Mouse (Mus musculus) testis, postnatal 10 days (tissue): ENCODE measurements around the gene Eef1b2.

Source experiments
- DNase-seq: peaks from one replicate; pipeline ENCODE4 v3.0.0; 2021; ENCODE audit warnings: low spot score

The Eef1b2 gene

DNA sequence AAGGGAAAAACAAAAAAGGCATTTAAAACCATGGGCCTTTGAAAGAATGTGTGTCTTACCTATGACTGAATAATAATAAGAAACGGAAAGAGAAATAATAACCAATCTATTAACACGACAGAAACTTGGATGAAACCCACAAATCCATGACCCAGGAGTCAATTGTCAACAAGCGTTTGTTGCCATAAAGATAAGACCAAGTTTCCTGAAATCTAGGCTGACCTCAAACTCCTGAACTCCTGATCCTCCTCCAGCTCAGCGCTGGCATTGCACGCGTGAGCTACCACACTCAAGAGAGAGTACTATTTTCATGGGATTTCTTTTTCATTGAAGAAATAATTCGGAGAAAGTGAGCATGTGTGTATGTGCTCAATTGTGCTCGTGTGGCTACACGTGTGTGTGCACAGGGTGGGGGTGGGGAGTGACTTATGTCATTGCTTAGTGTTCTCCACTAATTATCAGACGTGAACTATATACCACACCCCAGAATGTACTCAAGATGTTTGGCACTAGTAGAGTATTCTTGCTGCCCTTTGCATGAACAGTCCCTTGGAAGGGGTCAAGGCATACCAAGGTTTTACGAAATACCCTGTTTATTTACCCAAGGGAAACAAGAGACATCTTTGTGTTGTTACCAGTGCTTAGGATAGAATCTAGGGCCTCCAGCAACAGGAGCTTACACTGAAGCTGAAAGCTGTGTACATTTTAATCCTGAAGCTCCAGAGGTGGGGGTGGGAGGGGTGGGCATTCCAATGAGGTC is 15.9 kb downstream of the Eef1b2 start:
- DNase-seq = no peak

DNA sequence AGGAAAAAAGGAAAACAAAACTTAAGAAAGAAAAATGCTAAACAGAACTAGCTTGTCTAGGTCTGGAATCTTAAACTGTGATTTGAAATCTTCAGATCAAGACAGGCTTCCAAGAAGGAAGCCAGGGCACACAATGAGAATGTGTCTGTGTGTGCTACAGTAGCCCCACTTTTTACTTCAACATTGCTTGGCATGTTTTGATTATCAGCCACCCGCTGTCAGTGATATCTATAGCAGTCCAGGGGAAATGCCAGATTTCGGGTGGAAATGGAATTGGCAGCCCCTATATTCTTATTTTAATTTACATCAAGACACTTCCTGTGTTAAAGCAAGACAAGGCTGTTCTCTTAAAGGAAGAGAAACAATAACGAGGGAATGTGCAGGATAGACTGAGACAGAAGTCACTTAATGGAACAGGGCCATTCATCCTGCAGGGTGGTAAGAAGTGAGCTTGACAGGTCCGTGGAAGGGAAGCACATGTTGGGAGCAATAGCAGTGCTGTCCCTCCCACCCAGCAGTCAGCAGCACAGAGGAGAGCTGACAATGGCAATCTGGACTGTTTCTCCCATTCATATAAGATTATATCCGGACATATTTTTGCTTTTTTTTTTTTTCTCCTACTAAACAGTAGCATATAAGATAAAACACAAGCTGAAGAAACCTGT is 19.4 kb downstream of the Eef1b2 start:
- DNase-seq = no peak

DNA sequence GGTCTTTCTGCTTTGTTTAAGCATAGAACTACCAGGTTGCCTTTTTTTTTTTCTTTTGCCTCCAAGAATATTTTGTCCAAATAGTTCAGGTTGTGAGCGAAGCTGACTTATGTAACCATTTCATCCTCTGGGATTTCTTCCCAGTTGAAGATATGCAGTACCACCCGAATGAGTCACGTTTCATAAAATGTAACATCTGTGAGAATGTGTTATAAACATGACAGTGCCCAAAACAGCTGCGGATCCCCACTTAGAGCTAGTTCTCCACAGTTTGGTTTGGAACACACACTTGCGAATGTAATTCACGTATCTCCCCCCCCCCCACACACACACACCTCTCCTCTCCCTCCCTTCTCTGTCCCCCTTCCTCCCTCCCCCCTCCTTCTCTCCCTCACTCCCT is 22.8 kb downstream of the Eef1b2 start:
- DNase-seq = no peak

DNA sequence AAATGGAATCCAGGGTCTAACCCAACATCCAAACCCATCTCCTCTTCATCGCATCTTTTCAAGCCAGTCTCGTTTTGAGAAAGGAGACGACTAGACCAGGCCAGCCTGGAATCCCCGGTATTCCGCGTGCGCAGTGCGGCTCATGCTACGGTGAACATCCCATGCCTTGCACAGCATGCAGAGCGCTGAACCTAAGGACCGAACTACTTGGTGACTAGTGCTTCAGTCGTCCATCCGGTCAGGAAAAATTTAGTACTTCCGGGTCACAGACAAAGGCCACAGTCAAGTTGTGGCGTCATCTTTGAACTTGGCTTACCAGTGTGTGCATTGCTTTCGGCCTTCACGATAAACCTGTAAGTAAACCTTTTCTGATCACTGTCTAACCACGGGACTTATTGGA is 23.7 kb downstream of the Eef1b2 start:
- no peak for DNase-seq

DNA sequence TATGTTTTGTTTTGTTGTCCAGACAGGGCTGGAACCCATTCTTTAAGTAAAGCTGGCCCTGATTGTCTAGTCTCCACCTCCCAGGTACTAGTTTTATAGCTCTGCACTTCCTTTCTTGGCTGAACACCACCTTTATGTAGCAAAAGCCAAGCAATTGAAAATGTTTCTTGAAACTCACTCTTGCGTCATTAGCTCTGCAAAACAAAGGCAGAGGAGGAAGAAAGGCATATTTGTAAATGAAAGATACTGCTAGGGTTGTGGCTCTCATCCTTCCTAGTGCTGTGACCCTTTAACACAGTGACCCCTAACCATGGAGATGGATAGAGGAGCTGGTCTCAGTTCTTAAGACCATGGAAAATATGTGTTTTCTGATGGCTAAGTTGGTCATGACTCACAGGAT is 25.0 kb downstream of the Eef1b2 start:
- DNase-seq = no peak

DNA sequence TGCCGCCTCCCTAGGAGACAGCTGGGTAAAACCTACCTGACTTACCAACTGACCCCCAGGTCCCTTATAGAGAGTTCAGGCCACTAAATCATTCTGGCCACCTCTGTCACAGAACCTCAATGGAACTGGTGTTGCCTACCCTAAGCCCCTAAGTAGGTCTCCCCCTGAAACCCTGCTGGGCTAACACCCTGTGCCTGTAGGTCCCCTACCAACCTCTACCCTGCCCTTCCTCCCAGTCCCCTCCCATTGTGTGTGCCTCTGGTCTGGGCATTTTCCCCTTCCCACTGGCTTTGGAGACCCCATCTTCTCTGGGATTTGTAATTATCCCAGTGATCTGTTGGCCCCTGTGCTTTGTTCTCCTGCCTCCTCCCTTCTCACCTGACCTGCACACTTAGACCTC is 26.8 kb downstream of the Eef1b2 start:
- DNase-seq = no peak

DNA sequence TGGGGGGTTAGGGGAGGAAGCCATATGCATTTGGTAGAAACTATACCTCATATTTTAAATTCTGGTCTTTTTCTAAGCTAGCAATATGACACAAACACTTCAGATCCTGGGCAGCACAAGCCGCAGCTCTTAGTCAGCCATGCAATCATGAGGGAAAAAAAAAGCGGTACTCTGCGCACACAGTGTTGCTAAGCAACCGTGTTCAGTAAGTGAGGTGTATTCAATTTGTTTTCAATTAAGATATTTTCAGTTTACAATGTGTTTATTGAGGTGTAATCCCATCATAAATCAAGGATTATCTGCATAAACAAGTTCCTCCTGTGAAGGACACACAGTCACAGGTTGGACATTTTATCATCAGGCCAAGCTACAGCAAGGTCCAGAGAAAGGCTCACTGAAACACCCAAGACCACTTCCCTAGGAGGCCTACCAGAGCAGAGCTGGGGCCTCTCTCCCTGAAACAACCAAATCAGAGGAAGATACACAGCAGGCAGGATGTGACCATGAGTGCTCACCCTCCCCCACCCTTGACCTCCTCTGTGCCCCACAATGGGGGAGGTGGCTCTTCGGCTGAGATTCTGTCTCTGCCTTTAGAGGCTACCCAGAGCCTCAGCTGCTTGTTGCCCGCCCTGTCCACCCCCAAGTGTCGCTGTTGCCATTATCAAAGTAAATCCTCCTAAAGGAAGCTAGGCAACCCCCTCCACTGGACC is 27.5 kb downstream of the Eef1b2 start:
- DNase-seq = peak; percentile 51

DNA sequence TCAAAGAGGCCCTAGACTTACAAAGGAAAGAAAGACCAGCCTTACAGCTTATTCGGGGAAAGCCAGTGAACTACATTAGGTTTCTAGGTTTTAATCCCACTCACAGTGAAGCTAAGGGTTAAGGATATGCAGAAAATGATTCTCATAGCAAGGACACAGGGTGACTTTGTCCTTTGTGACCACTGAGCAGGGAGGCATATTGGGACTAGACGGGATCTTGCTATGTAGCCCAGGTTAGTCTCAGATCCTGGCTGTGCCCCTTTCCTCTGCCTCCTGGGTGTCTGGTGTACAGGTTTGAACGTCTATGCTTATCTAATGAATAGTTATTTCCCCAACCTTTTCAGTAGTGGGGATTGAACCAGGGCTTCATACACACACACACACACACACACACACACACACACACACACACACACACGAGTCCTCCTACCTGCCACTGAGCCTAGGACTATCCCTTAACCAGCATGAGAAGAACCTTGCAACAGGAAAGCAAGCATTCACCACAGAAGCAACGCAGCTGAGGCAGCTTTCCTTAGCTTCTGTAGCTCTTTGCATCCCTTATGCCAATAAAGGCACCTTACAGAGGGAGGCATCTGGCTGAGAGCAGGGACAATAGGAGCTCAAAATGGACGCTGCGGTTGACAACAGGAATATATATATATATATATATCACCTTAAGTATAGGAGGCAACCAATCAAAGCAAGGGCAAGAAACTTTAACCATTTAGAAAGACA is 28.2 kb downstream of the Eef1b2 start:
- no peak for DNase-seq

DNA sequence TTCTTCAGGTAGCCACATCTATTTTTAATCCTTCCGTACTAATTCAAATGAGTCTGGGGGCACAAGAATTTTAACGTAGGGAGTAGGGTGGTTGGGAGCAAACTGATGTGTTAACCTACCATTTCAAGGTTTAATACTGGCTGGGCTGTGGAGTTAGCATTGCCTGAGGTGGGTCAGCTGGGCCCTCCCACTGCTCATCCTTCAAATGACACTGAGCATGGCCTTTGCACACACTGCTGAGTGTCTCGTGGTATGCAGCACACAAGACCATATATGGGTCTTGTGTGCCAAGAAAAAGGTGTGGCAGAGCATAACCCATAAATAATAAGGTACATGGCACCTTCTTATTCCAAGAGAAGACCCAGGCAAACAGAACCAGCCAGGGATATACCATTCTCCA is 31.0 kb downstream of the Eef1b2 start:
- no peak for DNase-seq

DNA sequence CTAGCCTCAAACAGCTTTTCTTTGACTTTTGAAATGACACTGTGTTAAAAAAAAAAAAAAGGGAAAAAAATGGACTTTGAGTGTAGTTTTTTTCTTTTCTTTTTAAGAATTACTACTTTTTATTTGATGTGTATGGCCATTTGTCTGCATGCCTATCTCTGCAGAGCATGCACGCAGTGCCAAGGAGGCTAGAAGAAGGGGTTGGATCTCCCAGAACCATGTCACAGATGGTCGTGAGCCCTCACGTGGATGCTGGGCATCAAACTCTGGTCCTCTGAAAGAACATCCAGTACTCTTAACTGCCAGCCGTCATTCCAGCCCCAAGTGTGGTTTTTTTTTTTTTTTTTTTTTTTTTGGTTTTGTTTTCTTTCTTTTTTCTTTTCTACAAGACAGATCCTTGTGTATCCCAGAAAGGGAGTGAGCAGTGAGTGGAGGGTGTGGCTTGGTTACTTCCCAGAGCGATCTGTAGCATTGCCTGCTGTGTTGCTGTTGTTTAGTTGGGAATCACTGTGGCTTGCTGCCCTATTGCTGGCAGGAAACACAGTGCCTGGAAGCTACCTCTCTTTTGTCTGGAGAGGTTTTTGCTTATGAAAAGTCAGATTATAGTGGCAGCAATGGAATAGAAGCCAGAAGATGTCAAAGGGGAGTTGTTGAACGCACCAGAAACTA is 33.4 kb downstream of the Eef1b2 start:
- no peak for DNase-seq

DNA sequence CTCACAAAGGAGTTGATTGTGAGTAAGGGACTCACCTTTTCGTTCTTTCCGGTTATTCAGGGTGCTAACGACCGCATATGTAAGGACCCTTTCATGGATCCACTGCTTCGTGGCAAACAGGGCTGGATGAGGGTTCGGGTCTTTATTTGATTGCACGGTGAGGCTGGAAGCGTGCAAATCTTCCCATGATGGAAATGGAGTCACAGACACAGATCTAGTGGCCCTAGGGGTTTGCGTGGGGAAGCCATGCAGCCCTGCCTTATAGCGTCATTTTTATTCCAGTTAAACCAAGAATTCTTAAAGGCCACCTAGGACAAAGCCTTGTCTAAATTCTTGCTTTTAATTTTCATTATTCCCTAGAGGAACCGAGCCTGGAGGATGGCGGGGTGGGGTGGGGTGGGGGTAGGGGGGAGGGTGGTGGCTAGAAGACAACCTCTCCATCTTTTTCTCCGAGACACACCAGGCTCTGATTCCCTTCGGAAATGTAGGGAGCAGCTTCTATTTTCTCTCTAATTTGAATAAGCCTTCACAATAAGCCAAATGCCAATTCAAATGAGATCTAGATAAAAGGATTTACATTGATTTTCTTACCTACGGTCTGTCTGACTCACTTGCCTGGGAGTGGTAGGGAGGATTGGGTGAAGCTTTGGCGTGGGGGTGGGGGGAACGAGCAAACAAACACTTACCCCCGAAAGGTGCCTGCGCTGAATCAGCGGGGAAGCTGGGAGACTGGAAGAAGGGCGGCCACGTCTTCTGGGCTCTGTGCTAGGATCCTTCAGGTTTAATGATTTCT is 37.0 kb downstream of the Eef1b2 start:
- DNase-seq = no peak

DNA sequence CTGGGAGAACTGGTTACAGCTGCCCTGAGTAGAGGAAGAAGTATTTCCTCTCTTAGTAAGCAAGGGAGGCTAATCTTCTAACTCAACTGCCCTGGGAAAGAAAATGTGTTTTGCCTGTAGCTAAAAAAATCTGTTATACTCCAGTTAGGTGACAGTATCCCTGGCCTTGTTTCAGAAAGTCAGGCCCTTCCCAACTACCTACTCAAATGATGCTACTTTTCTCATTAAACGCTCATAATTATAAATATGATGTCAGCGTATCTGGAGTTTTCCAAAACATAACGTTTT is 37.6 kb downstream of the Eef1b2 start, which contains the start of gene Gpr1:
TSS of gene Gpr1 (minus strand) at position 273 of the 288 bp plus-strand sequence.
- DNase-seq = no peak

DNA sequence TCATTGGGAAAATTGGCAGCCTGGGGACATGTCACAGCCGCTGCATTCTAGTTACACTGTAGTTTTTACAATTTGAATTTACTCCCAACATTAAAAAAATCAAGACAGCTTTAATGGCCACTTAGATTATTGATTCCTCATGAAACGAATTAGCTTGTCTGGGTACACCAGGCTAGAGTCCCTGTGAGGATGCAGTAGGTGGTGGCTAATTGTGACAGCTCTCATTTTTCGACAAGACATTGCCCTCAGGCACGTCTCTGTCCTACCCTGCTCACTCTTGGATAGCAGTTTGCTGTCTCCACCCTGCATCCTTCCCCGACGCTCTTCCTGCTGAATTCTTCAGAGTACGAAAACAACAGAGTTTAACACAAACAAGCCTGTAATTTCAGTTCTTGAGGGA is 38.0 kb downstream of the Eef1b2 start:
- DNase-seq = no peak

DNA sequence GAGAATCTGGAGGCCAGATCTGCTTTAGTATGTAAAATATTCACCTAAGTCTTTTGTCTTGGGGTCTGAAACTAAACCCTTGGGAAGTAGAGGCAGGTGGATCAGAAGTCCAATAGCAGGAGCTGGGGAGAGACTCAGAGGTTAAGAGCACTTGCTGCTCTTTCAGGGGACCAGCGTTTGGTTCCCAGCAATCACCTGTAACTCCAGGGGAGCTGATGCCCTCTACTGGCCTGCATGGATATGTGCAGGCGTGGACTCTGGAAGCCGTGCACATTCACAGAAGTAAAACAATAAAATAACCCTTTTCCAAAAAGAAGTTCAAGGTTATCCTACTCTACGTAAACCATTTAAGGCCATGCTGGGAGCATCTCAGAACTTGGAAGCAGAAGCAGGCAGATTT is 42.7 kb downstream of the Eef1b2 start:
- DNase-seq = no peak

DNA sequence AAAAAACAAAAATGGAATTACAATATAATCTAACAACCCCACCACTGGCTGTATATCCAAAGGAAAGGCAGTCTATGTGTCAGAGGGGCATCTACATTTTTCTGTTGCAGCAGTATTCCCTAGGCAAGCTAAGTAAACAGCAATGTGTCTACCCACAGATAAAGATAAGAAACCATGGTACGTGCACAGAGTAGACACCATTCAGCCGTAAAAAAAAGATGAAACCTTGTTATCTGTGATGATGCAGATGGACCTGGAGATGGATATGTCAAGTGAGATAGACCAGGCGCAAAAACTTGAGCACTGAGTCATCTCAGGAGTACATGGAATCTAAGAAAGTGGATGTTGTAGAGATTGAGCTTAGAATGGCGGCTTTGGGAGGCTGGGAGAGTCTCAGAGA is 48.4 kb downstream of the Eef1b2 start:
- no peak for DNase-seq

DNA sequence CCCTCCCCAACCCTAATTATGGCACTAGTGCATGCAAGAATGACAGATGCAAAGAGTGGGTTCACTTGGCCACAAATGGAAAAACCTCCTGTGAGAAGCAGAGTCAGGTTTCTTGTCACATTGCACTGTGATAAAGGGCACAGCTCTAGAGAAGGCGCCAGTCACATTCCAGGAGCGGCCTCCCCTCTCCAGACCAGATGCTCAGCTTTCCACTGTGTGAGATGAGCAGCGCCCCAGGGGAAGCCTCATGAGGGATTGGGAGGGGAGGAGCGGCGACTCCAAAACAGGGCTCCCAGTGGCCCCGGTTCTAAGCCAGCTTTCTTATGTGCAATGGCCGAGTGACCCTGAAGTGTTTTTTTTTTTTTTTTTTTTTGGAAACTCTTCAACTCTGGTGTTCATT is 49.3 kb downstream of the Eef1b2 start:
- peak; percentile 41 for DNase-seq

DNA sequence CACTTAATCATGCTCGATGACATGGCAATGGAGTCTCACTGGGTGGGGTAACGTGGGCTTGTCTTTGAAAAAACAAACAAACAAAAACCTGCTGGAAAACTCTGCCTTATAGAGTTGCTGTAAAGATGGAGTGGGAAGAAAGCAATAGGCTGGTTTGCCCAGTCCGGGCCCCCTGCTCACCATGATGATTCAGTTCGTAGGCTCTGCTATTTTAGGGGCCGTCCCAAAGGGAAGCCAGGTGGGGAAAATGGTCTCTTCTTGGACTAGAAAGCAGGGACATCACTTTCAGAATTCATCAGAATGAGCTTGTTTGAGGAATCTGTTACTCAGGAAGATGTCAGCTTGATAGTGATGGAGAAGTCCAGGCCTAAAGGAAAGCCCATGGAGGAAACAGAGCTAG is 50.6 kb downstream of the Eef1b2 start:
- no peak for DNase-seq
